Mouse (Mus musculus): ENCODE data around the gene Gtf2f2. TPM values are rescaled to one million over a fixed set of nuclear protein-coding genes. Genes with fewer than 3 reads are reported as not detected.

The Gtf2f2 gene
- 40.5 and 47.7 TPM in 2 replicates for polyA plus RNA-seq (2014; fragmentation: Nextera tagmentation; extraction: Ambion mirVana)

- Histone ChIP-seq H3K9me3 (ENCODE audit: control insufficient read depth, low read length) (no peaks in the 10 kb centered on the region), H3K4me1 (ENCODE audit: control insufficient read depth, insufficient read depth, low read length) (peaks cover 15% of the 10 kb centered on the region), H3K36me3 (ENCODE audit: control insufficient read depth, insufficient read depth, low read length) (no peaks in the 10 kb centered on the region), H3K9ac (replicated peaks; ENCODE audit: low read depth, low read length) (peak within 1 kb of the TSS; percentile 78), H3K4me3 (ENCODE audit: low read depth, low read length) (peak within 1 kb of the TSS; percentile 96), H3K27me3 (ENCODE audit: control insufficient read depth, insufficient read depth, low read length) (no peaks in the 10 kb centered on the region), H3K4me2 (ENCODE audit: low read depth, low read length) (peak within 1 kb of the TSS; percentile 78), H3K27ac (ENCODE audit: low read depth, low read length) (peak within 1 kb of the TSS; percentile 82)
- ATAC-seq (ENCODE audit: low read depth) = peak; percentile 90
- WGBS = 2% methylated on average over 67 of the region's 67 CpGs
These were observed at the start of gene Gtf2f2 for GRCm38 (mm10) chr14:76010102-76011061. TSS of gene Gtf2f2 (minus strand) at chr14:76010865.

GRCm38 (mm10) chr14:76059441-76059840 is 48.8 kb upstream of the Gtf2f2 start:
- Histone ChIP-seq H3K27me3 (ENCODE audit: control insufficient read depth, insufficient read depth, low read length) (no peaks in the 10 kb centered on the region), H3K4me2 (ENCODE audit: low read depth, low read length) (no peak overlapping the region), H3K27ac (ENCODE audit: low read depth, low read length) (no peak overlapping the region), H3K9me3 (ENCODE audit: control insufficient read depth, low read length) (no peaks in the 10 kb centered on the region), H3K36me3 (ENCODE audit: control insufficient read depth, insufficient read depth, low read length) (no peaks in the 10 kb centered on the region), H3K4me1 (ENCODE audit: control insufficient read depth, insufficient read depth, low read length) (peaks cover 2% of the 10 kb centered on the region; the same call in 1 of the 2 replicates), H3K9ac (replicated peaks; ENCODE audit: low read depth, low read length) (no peak overlapping the region), H3K4me3 (ENCODE audit: low read depth, low read length) (no peak overlapping the region)
- no peak for ATAC-seq (ENCODE audit: low read depth)
- 78% methylated on average over 5 of the region's 5 CpGs for WGBS

GRCm38 (mm10) chr14:76053726-76054125 is 43.1 kb upstream of the Gtf2f2 start:
- Histone ChIP-seq H3K36me3 (ENCODE audit: control insufficient read depth, insufficient read depth, low read length) (no peaks in the 10 kb centered on the region), H3K9ac (replicated peaks; ENCODE audit: low read depth, low read length) (no peak overlapping the region), H3K4me2 (ENCODE audit: low read depth, low read length) (no peak overlapping the region), H3K4me1 (ENCODE audit: control insufficient read depth, insufficient read depth, low read length) (no peaks in the 10 kb centered on the region), H3K9me3 (ENCODE audit: control insufficient read depth, low read length) (no peaks in the 10 kb centered on the region), H3K27me3 (ENCODE audit: control insufficient read depth, insufficient read depth, low read length) (no peaks in the 10 kb centered on the region), H3K27ac (ENCODE audit: low read depth, low read length) (peak overlapping the region; percentile 45; the same call in 1 of the 2 replicates), H3K4me3 (ENCODE audit: low read depth, low read length) (no peak overlapping the region)
- ATAC-seq (ENCODE audit: low read depth) = no peak
- 49% methylated on average over 11 of the region's 11 CpGs for WGBS

GRCm38 (mm10) chr14:76051966-76052365 is 41.3 kb upstream of the Gtf2f2 start:
- no peaks in the 10 kb centered on the region for H3K4me1 ChIP-seq (ENCODE audit: control insufficient read depth, insufficient read depth, low read length)
- no peaks in the 10 kb centered on the region for H3K36me3 ChIP-seq (ENCODE audit: control insufficient read depth, insufficient read depth, low read length)
- no peak overlapping the region for H3K9ac ChIP-seq (replicated peaks; ENCODE audit: low read depth, low read length)
- no peak overlapping the region for H3K4me2 ChIP-seq (ENCODE audit: low read depth, low read length)
- H3K27ac ChIP-seq (ENCODE audit: low read depth, low read length) = no peak overlapping the region
- no peaks in the 10 kb centered on the region for H3K27me3 ChIP-seq (ENCODE audit: control insufficient read depth, insufficient read depth, low read length)
- ATAC-seq (ENCODE audit: low read depth) = no peak
- H3K9me3 ChIP-seq (ENCODE audit: control insufficient read depth, low read length) = no peaks in the 10 kb centered on the region
- H3K4me3 ChIP-seq (ENCODE audit: low read depth, low read length) = no peak overlapping the region
- 81% methylated on average over 7 of the region's 7 CpGs for WGBS

GRCm38 (mm10) chr14:76045767-76046166 is 35.1 kb upstream of the Gtf2f2 start:
- Histone ChIP-seq H3K27me3 (ENCODE audit: control insufficient read depth, insufficient read depth, low read length) (no peaks in the 10 kb centered on the region), H3K4me3 (ENCODE audit: low read depth, low read length) (no peak overlapping the region), H3K36me3 (ENCODE audit: control insufficient read depth, insufficient read depth, low read length) (no peaks in the 10 kb centered on the region), H3K9ac (replicated peaks; ENCODE audit: low read depth, low read length) (no peak overlapping the region), H3K9me3 (ENCODE audit: control insufficient read depth, low read length) (no peaks in the 10 kb centered on the region), H3K27ac (ENCODE audit: low read depth, low read length) (no peak overlapping the region), H3K4me1 (ENCODE audit: control insufficient read depth, insufficient read depth, low read length) (0 out of 2 replicates have a peak, but pooled peaks cover 3% of the 10 kb centered on the region), H3K4me2 (ENCODE audit: low read depth, low read length) (no peak overlapping the region)
- ATAC-seq (ENCODE audit: low read depth) = no peak
- 45% methylated on average over 1 of the region's 1 CpGs for WGBS

GRCm38 (mm10) chr14:76044164-76044557 is 33.5 kb upstream of the Gtf2f2 start:
- no peak overlapping the region for H3K4me3 ChIP-seq (ENCODE audit: low read depth, low read length)
- H3K4me1 ChIP-seq (ENCODE audit: control insufficient read depth, insufficient read depth, low read length) = 0 out of 2 replicates have a peak, but pooled peaks cover 3% of the 10 kb centered on the region
- H3K9me3 ChIP-seq (ENCODE audit: control insufficient read depth, low read length) = no peaks in the 10 kb centered on the region
- no peak overlapping the region for H3K9ac ChIP-seq (replicated peaks; ENCODE audit: low read depth, low read length)
- H3K27ac ChIP-seq (ENCODE audit: low read depth, low read length) = no peak overlapping the region
- H3K4me2 ChIP-seq (ENCODE audit: low read depth, low read length) = no peak overlapping the region
- H3K27me3 ChIP-seq (ENCODE audit: control insufficient read depth, insufficient read depth, low read length) = no peaks in the 10 kb centered on the region
- WGBS = 50% methylated on average over 3 of the region's 3 CpGs
- no peak for ATAC-seq (ENCODE audit: low read depth)
- H3K36me3 ChIP-seq (ENCODE audit: control insufficient read depth, insufficient read depth, low read length) = no peaks in the 10 kb centered on the region

- 78% methylated on average over 14 of the region's 14 CpGs for WGBS
- Histone ChIP-seq H3K9ac (replicated peaks; ENCODE audit: low read depth, low read length) (no peak overlapping the region), H3K4me2 (ENCODE audit: low read depth, low read length) (no peak overlapping the region), H3K36me3 (ENCODE audit: control insufficient read depth, insufficient read depth, low read length) (no peaks in the 10 kb centered on the region), H3K4me3 (ENCODE audit: low read depth, low read length) (no peak overlapping the region), H3K27ac (ENCODE audit: low read depth, low read length) (peak overlapping the region; percentile 6; the same call in 1 of the 2 replicates), H3K9me3 (ENCODE audit: control insufficient read depth, low read length) (no peaks in the 10 kb centered on the region), H3K27me3 (ENCODE audit: control insufficient read depth, insufficient read depth, low read length) (no peaks in the 10 kb centered on the region), H3K4me1 (ENCODE audit: control insufficient read depth, insufficient read depth, low read length) (0 out of 2 replicates have a peak, but pooled peaks cover 3% of the 10 kb centered on the region)
- no peak for ATAC-seq (ENCODE audit: low read depth)
These were observed 32.8 kb upstream of the Gtf2f2 start for GRCm38 (mm10) chr14:76043251-76044163.

- peak; percentile 85 for ATAC-seq (ENCODE audit: low read depth)
- Histone ChIP-seq H3K9me3 (ENCODE audit: control insufficient read depth, low read length) (no peaks in the 10 kb centered on the region), H3K27me3 (ENCODE audit: control insufficient read depth, insufficient read depth, low read length) (no peaks in the 10 kb centered on the region), H3K9ac (replicated peaks; ENCODE audit: low read depth, low read length) (no peak overlapping the region), H3K4me1 (ENCODE audit: control insufficient read depth, insufficient read depth, low read length) (peaks cover 18% of the 10 kb centered on the region), H3K4me3 (ENCODE audit: low read depth, low read length) (no peak overlapping the region), H3K36me3 (ENCODE audit: control insufficient read depth, insufficient read depth, low read length) (no peaks in the 10 kb centered on the region), H3K27ac (ENCODE audit: low read depth, low read length) (peak overlapping the region; percentile 81), H3K4me2 (ENCODE audit: low read depth, low read length) (0 out of 2 replicates have a peak overlapping the region, but pooled peaks have one; percentile 20)
- WGBS = 9% methylated on average over 7 of the region's 7 CpGs
These were observed 22.6 kb upstream of the Gtf2f2 start for GRCm38 (mm10) chr14:76033221-76033637.

All from neural tube, embryonic 14.5 days (tissue).